Mouse (Mus musculus) heart, postnatal 4 days (tissue): ENCODE measurements around the gene Kdm8. TPM values are rescaled to one million over a fixed set of nuclear protein-coding genes. Genes with fewer than 3 reads are reported as not detected.

ENCODE experiments used
- DNase-seq: peaks from one replicate; pipeline ENCODE4 v3.0.0; 2021
- total RNA-seq, 2 experiments: library from RNA; stranded (reverse); gene quantifications; 2 replicates each; pipeline ENCODE4 v1.2.3; 2021

Gene Kdm8
- total RNA-seq, 2 experiments from 2014 or later: 4.4 to 5.3 TPM

GRCm38 (mm10) chr7:125462200-125462599 lies 17.7 kb downstream of the Kdm8 start:
- DNase-seq: no peak

DNA sequence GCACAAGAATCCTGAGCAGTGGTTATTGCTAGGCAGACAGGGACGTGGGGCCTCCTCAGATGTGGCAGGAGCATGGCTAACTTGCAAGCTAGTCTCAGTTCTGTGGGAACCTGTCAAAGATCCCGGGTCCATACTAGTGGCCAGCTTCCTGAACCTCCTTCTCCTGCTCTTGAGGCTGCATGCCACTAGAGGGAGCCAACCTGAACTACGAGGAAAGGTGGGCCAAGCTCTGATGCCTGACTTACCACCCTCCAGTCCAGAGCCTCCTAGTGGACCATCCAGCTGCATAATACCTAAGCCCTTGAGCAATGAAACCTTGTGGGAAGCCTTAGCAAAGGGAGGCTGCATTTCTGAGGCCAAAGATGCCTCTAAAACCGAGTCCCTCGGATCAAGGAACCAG lies 25.5 kb downstream of the Kdm8 start:
- peak; percentile 85 for DNase-seq

GRCm38 (mm10) chr7:125470901-125471300 lies 26.4 kb downstream of the Kdm8 start:
- no peak for DNase-seq

GRCm38 (mm10) chr7:125471991-125472741 lies 27.7 kb downstream of the Kdm8 start:
- peak; percentile 85 for DNase-seq

- DNase-seq: no peak
Measured at GRCm38 (mm10) chr7:125474535-125474934, 30.1 kb downstream of the Kdm8 start.

- peak; percentile 61 for DNase-seq
Measured at GRCm38 (mm10) chr7:125475601-125476251, 31.2 kb downstream of the Kdm8 start.

GRCm38 (mm10) chr7:125478391-125478984 lies 34.0 kb downstream of the Kdm8 start:
- DNase-seq: peak; percentile 40

DNA sequence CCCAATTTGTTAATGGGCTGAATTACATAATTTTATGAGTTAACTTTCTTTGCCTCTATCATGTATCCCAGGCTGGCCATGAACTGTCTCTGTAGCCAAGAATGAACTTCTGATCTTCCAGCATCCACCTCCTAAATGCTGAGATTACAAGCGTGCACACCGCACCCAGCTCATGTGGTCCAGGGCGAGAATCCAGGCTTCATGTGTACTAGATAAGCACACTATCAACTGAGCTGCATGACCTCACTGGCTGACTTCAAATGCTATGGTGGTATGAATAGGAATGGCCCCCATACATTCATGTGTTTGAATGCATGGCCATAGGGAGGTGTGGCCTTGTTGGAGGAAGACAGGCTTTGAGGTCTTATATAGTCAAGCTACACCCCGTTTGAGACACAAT lies 36.0 kb downstream of the Kdm8 start:
- DNase-seq: no peak

DNA sequence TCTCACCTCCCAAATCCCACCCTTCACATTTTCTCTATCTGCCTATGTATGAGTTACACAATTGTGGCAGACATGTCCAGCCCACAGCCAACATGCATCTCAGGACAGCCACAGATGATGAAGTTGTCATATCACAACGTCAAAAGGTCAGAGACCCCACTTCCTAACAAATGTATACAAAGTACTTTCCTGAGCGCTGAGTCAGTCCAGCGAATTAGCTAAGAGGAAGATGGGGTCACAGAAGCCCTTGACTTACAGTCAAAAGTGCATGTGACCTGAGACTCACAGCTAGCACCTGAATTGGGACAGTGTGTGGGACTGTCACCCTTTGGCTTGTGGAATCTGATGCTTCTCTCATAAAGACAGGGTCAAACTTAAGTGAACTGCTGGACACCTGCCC lies 37.9 kb downstream of the Kdm8 start:
- DNase-seq: no peak

GRCm38 (mm10) chr7:125482886-125483285 lies 38.4 kb downstream of the Kdm8 start:
- no peak for DNase-seq

DNA sequence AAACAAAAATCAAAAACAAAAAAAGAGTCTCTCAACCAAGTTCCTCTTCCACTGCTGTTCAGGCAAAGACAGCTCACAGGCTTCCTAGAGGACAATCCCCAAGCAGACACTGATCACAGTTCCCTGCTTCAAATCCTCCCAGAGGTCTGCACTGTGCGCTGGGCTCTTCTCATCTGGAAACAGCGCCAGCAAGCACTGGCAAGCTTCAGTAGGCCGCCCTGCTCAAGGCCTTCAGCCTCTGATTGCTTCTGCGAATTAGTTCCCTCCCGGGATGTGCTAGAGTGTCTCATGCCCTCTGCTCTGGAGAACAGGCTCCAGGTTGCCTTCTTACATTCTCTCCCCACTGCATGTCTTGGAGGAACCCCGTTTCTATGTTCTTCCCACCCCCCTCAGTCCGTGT lies 40.3 kb downstream of the Kdm8 start:
- DNase-seq: no peak

DNA sequence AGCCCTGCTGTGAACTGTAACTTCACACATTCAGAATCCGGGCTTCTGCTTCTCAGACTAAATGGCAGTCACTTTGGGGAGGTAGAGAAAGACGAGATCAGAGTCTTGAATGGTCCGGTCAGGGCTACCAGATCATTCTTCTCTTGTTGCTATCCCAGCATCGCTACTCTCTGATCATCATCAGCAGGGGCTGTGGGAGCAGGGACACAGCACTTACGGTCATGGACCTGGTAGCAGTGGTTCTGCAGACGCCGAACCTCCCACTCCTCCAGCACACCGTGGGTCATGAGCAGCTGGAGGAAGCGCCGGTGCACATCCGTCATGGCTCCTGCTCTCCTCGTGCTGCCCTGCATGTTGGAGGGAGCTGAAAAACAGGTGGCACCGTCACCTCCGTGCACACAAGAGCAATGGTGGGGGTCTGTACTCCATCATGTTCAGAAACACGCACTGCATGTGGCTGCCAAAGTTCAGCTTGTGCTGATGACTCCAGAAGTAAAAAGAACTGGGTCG lies 41.7 kb downstream of the Kdm8 start:
- no peak for DNase-seq

DNA sequence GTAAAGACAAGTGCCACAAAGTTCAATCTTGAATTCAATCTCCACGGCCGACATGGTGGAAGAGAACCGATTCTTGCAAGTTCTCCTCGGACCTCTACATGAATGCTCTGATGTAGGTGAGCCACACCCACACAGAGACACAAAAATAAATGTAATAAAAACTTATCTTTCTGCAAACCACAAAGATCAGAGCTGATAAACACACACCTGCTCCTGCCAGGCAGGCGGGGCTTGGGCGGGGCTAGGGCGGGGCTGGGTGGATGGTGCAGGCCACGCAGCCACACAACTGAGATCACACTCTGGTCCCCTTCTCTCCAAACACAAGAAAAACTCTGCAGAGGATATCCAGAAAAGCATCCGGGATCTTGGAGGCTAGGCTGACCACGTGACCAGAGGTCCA lies 42.6 kb downstream of the Kdm8 start:
- no peak for DNase-seq

DNA sequence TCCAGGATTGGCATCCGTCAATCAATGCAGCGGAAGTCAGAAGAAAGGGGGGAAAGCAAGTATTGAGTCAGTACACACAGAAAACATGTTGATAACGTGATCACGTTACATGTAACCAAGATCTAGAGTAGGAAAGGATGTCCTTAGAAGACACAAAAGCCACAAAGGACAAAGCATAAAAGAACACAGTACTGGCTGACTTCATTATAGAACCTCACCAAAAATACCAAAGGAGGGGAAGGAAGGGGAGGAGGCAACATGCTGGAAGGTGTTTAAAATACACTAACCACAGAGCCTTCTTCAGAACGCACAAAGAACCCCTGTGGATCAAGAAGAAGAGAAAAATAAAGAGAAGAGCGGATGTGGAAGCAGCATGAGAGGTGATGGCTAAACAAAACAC lies 44.2 kb downstream of the Kdm8 start:
- no peak for DNase-seq

- DNase-seq: no peak
Measured at GRCm38 (mm10) chr7:125489636-125490035, 45.2 kb downstream of the Kdm8 start.

DNA sequence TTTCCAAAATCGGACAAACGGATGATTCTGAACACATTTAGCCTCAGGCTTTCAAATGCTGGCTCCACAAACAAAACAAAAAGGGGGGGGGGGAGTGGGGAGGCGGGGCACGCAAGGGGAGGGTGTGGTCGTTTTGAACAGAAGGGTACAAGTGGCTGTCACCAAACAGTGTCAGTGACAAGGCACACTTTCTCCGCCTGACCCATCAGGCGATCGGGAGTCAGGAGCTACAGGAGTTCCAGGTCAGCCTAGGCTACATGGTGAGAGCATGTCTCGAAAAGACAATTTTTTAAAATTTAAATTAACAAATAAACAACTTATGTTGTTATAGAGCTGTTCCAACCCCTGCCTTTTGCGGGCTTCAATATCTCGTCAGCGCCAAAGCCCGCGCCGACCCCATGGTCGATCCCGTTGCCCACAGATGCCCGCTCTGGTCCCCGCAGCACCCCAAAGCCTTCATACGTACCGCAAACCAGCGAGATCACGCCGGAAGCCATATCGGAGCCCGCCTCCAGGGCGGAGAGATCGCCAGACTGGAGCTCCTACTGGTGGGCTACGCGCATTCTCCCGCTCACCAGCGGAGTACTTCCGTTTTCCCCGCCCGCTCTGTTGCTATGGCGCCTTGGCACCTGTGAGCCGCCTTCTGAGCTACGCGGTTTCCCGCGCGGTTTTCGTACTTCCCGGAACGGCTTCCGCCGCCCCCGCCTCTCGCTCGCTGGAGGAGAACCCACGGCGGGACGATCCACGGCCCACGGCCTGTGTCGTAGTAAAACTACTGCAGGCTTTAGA lies 46.7 kb downstream of the Kdm8 start, which contains the start of gene Nsmce1:
Gene Nsmce1, minus strand, starts transcription at position 650 of the 789 bp plus-strand sequence.
- peak; percentile 95 for DNase-seq

DNA sequence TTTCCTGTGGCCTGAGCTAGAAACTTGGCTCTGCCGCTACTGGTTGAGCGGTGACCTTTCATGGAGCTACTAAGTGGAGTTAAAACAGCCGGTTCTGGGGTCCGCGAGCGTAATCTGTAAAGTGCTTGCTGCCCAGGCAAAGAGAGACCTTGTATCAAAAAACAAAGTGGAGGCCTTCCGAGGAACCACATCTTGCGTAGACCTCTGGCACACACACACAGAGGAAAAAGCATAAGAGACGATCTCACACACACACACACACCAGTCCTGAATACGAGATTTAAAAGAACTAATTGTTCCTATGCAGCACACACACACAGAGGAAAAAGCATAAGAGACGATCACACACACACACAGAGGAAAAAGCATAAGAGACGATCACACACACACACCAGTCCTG lies 47.3 kb downstream of the Kdm8 start:
- DNase-seq: no peak

DNA sequence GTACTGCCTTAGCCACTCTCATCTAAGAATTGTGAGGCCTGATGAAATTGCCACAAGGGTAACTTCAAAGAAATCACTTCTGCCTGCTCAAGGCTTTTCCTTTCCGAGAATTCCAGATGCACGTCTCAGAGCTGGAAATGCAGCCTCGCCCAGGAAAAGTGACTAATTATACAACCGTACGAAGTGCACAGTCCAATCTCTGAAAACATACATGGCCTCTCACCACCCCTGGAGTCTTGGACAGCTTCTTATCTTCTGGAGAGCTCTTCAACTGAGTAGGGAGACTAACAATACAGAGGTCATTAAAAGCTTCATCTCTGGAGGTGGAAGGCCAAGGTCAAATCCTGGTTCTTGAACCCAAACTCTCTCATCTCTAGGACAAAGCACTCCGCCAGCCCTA lies 48.1 kb downstream of the Kdm8 start:
- DNase-seq: no peak

GRCm38 (mm10) chr7:125495864-125496440 lies 51.5 kb downstream of the Kdm8 start:
- no peak for DNase-seq

- DNase-seq: no peak
Measured at GRCm38 (mm10) chr7:125499927-125500868, 55.7 kb downstream of the Kdm8 start.

DNA sequence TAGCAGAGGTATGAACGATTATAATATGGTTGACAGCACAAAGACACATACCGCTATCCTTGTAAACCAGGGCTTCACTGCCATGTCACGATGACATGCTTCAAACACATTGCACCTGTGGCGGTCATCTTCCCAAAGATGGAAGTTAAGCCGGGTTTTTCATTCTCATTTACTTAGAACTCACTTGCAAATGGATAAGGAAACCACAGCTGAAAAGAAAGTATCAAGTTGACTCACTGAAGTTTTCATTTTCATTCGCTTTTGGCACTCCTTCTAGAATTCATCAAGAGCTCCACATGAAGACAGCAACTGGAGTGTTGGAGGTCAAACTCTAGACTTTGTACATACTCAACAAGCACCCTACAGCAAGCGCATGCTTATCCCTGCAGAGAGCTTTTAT lies 56.4 kb downstream of the Kdm8 start:
- DNase-seq: no peak
